Mouse (Mus musculus): ENCODE data around the gene Selp.

Gene Selp

GRCm38 (mm10) chr1:164184142-164184870 lies 69.2 kb downstream of the Selp start:
- peak; percentile 25 for DNase-seq (ENCODE audit: low spot score)

GRCm38 (mm10) chr1:164184871-164185223 lies 69.8 kb downstream of the Selp start:
- no peak for DNase-seq (ENCODE audit: low spot score)

GRCm38 (mm10) chr1:164185316-164185715 lies 70.3 kb downstream of the Selp start:
- DNase-seq (ENCODE audit: low spot score): no peak

DNA sequence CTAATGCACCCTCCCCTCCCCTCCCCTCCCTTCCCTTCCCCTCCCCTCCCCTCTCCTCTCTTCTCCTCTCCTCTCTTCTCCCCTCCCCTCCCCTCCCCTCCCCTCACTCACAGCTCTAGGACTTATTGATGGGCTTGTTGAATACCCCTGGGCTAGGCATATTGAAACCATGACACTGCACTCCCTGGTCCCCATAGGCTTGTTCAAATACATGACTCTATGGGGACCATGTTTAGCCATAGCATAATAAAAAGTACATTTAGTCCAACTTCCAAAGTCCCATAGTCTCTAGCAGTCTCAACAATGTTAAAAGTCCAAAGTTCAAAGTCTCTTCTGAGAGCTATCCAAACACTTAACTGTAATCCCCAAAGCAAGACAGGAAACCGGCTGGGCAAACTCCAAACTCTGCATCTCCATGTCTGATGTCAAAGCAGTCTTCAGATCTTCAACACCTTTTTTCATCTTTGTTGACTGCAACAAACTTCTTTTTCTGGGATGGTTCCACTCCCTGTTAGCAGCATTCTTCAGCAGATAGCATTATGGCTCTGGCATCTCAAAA lies 72.0 kb downstream of the Selp start:
- no peak for DNase-seq (ENCODE audit: low spot score)

DNA sequence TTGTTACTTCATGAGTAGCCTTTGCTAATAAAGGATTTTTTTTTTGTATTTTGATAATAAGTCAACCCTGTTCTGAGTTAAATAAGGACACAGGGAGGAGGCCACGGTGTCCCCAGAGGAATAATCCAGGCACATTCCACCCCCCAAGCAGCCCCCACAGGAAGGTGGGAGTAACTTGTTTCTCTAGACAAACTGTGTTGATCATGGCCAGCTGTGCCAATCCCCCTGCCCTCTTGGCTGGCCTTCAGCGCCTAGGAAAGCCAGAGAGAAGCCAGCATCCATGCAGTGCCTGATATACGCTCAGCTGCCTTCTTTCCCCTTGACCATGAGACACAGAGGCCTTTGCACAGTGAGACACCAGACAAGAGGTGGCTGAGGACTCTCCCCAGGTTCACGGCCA lies 84.5 kb downstream of the Selp start:
- no peak for DNase-seq (ENCODE audit: low spot score)
